Mouse (Mus musculus) kidney, adult 8-10 months (tissue): ENCODE data around the gene Fam189a1.
A peak's percentile ranks its signal among the peaks of the same experiment; 100 is the strongest.

Experiments used
- DNase-seq, 2 experiments: peaks; one replicate each; pipeline ENCODE4 v3.0.0; 2022

The Fam189a1 gene

GRCm38 (mm10) chr7:64872743-64873241, 283.6 kb downstream of the Fam189a1 start, which contains the start of gene Nsmce3:
TSS of gene Nsmce3 (minus strand) at chr7:64872997.
- peak; percentile 93 to 96 for DNase-seq

GRCm38 (mm10) chr7:64871987-64872742, 284.2 kb downstream of the Fam189a1 start:
- DNase-seq, result peak in 1 of 2 experiments; percentile 7

- DNase-seq, result no peak
Measured at GRCm38 (mm10) chr7:64869549-64870065, 286.8 kb downstream of the Fam189a1 start.

- DNase-seq, result no peak
Measured at GRCm38 (mm10) chr7:64863538-64863937, 292.8 kb downstream of the Fam189a1 start.

- DNase-seq, result no peak
Measured at GRCm38 (mm10) chr7:64862978-64863377, 293.4 kb downstream of the Fam189a1 start.

GRCm38 (mm10) chr7:64856526-64857082, 299.8 kb downstream of the Fam189a1 start:
- no peak for DNase-seq

GRCm38 (mm10) chr7:64855976-64856375, 300.4 kb downstream of the Fam189a1 start:
- no peak for DNase-seq

GRCm38 (mm10) chr7:64855389-64855927, 300.9 kb downstream of the Fam189a1 start:
- DNase-seq, result no peak

GRCm38 (mm10) chr7:64850791-64851190, 305.6 kb downstream of the Fam189a1 start:
- no peak for DNase-seq

GRCm38 (mm10) chr7:64847366-64847899, 308.9 kb downstream of the Fam189a1 start:
- no peak for DNase-seq

- no peak for DNase-seq
Measured at GRCm38 (mm10) chr7:64846061-64846460, 310.3 kb downstream of the Fam189a1 start.

- no peak for DNase-seq
Measured at GRCm38 (mm10) chr7:64840946-64841659, 315.3 kb downstream of the Fam189a1 start.

GRCm38 (mm10) chr7:64840576-64840895, 315.8 kb downstream of the Fam189a1 start:
- no peak for DNase-seq

GRCm38 (mm10) chr7:64839801-64840575, 316.4 kb downstream of the Fam189a1 start:
- DNase-seq, result peak; percentile 19 to 43

- no peak for DNase-seq
Measured at GRCm38 (mm10) chr7:64839281-64839680, 317.1 kb downstream of the Fam189a1 start.

GRCm38 (mm10) chr7:64830214-64830995, 326.0 kb downstream of the Fam189a1 start:
- DNase-seq, result no peak

GRCm38 (mm10) chr7:64821081-64821480, 335.3 kb downstream of the Fam189a1 start:
- no peak for DNase-seq

- DNase-seq, result no peak
Measured at GRCm38 (mm10) chr7:64819683-64820082, 336.7 kb downstream of the Fam189a1 start.

GRCm38 (mm10) chr7:64808876-64809275, 347.5 kb downstream of the Fam189a1 start:
- no peak for DNase-seq

- no peak for DNase-seq
Measured at GRCm38 (mm10) chr7:64805100-64805499, 351.3 kb downstream of the Fam189a1 start.

- DNase-seq, result peak in 1 of 2 experiments; percentile 10
Measured at GRCm38 (mm10) chr7:64795554-64795953, 360.8 kb downstream of the Fam189a1 start.
